Mouse (Mus musculus) gastrocnemius, postnatal 25 days (tissue): ENCODE results near the gene Fam118b. TPM values are rescaled to one million over a fixed set of nuclear protein-coding genes. Genes with fewer than 3 reads are reported as not detected.
A peak's percentile ranks its signal among the peaks of the same experiment; 100 is the strongest.

Experiments used
- DNase-seq: peaks from one replicate; pipeline ENCODE4 v3.0.0; 2022
- total RNA-seq, 2 experiments: library from RNA; stranded (reverse); gene quantifications; 1 replicate in 1 of 2; 2 replicates in 1 of 2; pipeline ENCODE4 v1.2.3; 2021

The Fam118b gene
- total RNA-seq, 2 experiments from 2014 or later, result 15.9 to 21.7 TPM

DNA sequence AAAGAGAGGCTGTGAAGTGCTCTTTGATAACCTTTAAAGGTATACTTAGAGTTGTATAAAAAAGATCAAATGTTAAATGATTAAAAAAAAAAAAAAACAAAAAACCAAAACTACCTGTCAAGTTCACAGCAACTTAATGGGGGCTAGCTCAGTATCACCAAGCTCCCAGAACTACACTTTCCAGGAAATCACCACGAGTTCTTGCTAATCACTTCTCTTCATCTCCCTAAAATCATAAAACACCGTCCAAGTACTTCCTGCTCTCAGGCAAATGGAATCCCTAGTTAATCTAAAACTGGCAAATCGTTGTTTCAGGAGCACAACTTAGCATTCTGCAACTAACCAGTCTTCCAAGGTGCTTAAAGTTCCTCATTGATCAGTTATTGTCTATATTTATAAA lies 3.1 kb downstream of the Fam118b start:
- DNase-seq, result no peak

DNA sequence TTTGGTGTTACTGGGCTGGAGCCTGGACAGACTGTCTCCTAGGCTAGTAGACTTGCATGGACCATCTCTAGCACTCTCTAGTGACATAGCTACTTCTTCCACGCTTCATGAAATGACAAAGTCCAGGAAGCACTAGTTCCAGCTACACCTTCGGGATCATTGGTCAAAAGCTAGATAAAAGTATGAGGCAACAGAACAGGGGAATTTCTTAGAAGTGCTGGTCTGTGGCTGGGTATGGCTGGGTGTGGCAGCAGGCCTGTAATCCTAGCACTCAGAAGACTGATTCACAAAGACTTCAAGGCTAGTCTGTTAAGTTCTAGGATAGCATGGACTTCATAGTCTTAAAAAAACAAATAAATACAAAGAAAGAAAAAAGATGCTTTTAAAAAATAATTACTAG lies 4.2 kb downstream of the Fam118b start:
- DNase-seq, result no peak

DNA sequence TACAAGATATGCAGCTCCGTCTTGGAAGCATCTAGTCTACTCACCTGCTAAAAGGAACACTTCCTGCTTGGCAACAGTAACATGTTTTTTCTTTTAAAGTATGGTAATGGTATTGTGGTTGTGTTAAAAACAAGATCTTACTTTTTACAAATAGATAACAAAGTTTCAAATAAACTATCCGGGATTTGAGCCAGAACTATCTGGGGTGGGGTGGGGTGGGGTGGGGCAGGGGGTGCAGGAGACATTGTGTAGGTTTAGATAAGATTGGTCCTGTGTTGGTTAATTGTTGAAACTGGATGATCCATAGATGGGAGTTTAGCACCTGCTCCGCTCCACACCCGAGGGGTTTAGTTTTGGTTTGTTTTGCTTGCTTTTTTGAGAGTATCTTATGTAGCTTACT lies 5.2 kb downstream of the Fam118b start:
- DNase-seq, result no peak

DNA sequence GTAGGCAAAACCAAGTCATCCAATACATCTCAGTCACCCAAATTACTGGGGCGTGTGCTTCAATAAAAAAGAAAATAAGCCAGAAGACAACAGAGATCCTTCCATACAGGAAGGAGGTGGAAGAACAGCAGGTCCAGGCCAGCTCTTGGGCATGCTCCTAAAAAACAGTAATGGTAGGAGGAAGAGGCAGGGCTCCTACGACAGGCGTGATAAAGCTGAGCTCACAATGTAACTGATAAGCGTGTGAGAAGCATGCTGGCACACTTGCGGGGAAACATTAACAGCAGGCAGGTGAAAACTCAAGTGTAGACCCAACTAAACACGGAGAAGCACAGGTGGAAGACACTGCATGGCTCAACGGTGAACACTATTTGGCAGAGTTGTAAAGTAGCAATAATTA lies 10.2 kb downstream of the Fam118b start:
- DNase-seq, result no peak

DNA sequence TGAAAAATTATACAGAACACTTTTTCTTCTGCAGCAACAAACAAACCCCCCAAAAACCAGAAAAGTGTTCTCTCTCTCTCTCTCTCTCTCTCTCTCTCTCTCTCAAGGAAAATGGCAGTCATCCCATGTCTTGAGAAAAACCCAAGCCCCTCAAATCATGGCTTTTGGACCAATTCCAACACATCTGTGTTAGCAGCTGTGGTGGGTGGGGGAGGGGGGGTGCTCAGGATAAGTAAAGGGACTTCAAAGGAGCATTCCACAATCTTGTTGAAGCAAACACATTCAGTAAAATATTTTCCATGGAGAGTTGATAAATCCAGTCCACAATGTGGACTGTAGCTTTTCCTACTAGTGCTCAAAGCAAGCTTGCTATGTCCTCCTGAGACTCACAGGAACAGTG lies 18.1 kb downstream of the Fam118b start:
- DNase-seq, result no peak

DNA sequence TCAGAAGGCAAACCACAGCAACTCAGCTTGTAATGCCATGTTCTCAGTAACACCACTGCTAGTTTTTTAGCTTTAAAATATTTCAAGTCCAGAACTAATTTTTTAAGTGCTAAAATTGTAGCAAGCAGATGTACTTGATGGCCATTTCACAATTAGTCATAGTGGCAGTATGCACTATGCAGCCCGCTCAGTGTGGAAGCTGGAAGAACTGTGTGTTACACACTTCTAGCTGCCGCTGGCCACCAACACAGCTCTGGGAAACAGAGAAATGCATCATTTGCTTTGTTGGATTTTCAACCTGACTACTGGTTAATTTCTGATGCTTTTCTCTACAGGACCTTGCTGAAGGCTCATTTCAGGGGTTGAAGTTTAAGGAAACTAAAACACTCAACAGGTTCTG lies 20.2 kb downstream of the Fam118b start:
- DNase-seq, result no peak

DNA sequence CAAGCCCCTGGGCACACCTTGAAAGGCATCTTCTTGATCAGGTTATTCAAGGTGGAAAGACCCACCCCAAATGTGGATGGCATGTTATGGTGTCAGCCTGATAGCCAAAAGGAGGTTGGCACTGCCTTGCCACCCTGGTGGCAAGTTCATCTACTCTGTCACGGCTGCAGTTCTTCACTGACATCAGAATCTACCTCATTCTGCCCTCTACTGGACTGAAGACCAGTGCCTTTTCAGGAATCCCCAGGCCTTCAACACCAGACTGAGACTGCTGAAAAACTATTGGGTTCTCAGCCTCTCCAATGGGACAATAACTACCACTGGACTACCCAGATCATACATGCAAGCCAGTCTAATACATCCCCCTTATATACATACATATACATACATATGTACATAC lies 27.9 kb downstream of the Fam118b start:
- no peak for DNase-seq

DNA sequence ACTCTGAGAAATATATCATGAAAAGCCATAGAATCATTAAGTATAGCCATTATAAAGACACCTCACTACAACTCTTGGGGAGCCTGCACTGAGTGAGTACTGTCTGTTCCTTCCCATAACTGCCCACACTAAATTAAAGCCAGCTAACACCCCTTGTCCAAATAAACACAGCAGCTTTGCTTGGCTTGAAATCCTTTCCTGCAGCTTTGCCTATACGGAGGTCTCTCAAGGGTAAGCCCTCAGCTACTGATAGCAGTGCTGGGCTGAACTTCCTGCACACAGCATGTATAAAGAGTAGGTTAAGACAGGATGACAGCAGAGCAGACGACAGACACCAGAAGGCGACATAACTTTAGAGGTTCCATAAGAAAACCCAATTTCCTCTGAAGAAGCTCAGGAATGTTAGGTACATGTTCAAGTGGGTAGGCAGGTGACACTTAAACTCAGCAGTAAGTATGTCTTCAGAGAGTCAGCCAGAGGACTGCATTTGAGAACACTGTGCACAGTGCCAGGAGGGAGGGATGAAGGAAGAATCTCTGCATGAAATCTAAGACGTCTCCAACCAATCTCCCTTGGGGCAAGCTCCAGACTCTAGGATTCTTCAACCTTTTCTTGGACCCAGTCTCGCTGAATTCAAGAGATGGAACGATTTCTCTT lies 28.6 kb downstream of the Fam118b start:
- peak; percentile 22 for DNase-seq

DNA sequence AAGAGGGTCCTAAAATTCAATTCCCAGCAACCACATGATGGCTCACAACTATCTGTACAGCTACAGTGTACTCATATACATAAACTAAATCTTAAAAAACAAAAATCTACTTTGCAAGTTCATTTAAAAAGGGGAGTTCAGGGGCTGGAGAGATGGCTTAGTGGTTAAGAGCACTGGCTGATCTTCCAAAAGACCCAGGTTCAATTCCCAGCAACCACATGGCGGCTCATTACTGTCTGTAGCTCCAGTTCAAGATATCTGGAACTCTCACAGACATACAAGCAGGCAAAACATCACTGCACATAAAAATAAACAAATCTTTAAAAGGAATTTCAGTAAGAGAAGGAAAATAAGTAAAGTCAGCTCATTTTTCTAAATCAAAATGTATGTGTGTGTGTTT lies 29.2 kb downstream of the Fam118b start:
- no peak for DNase-seq

DNA sequence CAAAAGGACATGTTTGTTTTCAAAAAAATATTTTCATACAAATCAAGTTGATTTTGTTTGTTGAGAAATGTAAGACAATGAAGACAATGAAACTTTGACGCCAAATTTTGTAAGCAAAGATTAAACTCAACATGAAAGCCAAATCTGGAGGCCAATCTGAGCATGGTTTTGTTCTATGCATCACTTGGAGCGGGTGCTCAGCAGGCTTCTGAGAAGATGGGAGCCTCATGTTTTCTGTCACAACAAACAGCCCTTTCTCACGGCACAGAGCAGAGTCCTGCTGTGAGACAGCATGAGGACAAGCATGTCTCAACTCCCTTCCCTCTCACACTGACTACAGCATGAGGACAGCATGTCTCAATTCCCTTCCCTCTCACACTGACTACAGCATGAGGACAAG lies 31.6 kb downstream of the Fam118b start:
- no peak for DNase-seq

DNA sequence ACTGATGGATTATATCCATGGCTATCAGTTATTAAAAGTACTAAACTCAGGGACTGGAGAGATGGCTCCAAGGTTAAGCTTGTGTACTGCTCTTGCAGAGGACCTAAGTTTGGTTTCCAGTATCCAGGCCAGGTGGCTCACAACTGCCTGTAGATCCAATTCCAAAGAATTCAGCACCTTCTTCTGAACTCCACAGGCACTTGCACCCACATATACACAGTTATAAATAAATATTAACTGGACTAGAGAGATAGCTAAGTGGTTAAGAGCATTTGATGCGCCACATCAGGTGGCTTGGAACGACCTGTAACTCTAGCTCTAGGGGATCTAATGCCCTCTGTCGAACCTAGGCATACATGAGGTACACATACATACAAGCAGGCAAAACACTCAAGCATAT lies 38.9 kb downstream of the Fam118b start:
- DNase-seq, result peak; percentile 57

DNA sequence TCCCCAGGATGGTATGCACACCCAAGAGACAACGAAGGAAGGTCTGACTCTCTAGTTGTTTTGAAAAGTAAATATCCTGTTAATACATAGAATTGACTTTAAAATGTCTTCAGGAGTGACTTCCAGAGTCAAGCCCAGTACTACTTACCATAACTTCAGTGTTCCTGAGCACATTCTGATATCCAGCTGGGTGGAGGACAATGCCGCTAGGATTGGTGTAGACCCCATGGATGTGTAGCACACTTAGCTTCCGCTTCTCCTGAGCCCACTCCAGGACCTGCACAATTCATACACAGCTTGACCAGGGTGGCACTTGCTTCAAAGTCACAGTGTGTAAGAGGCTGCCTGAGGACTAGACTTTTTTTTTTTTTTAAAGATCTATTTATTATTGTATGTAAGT lies 44.1 kb downstream of the Fam118b start:
- no peak for DNase-seq

DNA sequence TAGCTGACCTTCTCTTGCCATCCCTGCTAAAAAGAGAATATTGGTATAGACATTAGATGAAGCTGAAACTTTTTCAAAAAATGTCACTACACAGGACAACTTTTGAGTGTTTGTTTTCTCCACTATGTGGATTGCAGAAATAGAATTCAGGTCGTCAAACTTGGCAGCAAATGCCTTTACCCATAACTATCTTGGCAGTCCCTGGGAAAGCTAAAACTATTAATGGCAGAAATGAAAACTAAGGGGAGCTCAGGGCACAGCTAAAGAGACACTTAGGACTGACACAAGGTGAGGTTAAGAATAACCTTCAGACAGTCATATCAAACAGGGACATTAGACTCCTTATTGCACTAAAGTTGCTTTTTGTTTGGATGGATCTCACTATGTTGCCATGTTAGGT lies 49.6 kb downstream of the Fam118b start:
- no peak for DNase-seq

DNA sequence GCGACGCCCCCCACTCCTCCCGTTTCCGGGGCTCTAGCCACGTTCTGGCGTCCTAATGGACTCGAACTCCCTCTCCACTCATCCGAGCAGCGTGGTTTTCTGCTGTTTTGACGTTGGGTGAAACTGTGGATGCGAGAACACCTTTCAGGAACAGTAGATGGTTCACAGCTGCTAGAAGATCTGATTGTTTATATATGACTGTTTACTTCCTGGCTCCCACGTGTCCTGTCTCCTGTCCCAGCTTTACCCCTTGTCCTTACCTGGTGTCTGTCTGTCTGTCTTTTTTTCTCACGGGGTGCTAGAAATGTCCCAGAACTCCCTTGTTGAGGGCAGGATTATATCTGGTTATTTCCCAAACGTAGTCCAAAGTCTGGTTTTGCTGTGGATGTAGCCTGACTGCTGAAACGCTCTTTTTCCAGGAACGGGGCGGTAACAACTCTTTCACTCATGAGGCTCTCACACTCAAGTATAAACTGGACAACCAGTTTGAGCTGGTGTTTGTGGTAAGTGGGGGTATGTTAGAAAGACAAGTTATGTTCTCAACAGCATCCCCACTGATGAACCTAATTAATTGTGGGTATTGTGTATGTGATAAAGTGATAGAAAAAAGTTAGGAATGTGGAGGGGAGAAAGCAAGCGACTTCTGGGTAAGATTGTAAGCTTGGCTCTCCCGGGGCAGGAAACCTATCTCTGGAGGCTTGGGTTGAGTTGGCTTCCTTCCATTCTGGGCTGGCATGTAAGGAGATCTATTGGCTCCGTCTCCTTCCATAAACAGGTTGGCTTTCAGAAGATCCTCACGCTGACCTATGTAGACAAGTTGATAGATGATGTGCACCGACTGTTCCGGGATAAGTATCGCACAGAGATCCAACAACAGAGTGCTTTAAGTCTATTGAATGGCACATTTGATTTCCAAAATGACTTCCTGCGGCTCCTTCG lies 55.8 kb downstream of the Fam118b start:
- peak; percentile 55 for DNase-seq

DNA sequence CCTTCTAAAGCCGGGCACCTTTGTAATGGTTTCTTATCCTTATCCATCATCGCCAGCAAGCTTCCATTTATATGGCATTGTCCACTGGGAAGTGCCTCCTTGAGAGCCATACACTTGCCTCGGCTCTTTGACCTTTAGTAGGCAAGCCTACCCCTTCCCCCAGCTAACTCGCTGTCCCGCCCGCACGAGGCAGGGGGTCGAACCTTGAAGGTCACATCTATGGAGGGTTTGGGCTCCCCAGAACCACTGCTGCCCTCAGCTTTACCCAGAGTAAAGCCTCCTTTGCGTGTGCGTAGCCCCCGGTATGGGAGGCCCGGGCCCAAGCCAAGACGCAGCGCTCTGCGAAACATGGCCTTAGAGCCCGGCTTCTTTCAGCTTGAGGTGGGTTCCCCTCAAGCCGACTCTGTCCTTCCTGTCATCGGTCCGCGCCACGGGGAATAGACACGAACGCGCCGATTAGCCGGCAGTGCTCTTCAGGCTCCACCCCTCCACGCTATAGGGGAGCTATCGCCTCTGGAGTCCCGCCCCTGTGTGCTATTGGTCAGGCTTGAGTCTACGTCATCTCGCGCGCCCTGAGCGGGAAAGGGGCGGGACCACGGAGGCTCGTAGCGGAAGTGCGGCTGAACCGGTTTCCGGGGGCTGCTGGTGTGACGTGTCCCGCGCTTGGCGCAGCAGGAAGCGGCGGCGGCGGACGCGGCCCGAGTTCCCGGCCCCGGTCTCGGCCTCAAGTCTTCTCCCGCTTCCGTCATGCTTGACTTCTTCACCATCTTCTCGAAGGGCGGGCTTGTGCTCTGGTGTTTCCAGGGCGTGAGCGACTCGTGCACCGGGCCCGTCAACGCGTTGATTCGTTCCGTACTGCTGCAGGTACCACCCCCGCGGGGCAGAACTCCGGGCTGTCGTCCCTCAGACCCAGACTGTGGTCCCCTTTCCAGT lies 56.8 kb downstream of the Fam118b start, which contains the start of gene Foxred1:
Gene Foxred1 (minus strand): TSS at position 514 of the 933 bp plus-strand sequence.
- DNase-seq, result peak; percentile 99

DNA sequence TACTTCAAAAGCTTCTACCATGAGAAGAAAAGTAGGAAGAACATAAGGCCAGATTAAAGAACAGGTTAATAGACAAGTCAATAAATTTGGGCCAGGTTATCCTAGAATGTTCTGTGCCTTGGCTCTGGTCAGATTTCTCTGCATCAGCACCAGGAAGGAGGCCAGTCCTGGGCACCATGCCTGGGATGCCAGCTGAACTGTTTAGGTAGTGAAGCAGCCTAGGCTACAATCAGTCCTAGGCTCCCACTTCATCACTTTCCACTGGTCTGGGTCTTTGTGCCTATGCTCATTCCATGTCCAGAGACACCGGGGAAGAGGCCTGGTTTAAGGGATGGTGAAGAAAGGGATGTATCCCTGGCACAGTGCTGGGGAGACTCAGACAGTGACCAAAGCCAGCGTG lies 63.2 kb downstream of the Fam118b start:
- DNase-seq, result peak; percentile 79

DNA sequence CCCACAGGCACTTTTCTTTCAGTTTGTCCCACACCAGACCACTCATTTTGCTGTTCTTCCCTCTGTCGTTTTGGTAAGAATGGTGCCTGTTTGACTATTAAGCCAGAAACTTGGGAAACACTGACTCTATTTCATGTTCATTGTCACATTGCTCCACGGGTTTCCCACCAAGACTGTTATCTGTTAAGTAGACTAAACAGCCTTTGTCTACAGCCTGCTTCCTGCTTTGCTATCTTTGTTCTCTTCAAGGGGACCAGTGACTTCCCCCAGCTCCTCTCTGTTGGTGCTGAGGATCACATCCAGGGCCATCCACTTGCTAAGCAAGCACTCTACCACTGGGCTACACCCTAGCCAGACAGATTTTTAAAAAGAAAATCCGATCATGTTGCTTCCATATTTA lies 64.1 kb downstream of the Fam118b start:
- no peak for DNase-seq

DNA sequence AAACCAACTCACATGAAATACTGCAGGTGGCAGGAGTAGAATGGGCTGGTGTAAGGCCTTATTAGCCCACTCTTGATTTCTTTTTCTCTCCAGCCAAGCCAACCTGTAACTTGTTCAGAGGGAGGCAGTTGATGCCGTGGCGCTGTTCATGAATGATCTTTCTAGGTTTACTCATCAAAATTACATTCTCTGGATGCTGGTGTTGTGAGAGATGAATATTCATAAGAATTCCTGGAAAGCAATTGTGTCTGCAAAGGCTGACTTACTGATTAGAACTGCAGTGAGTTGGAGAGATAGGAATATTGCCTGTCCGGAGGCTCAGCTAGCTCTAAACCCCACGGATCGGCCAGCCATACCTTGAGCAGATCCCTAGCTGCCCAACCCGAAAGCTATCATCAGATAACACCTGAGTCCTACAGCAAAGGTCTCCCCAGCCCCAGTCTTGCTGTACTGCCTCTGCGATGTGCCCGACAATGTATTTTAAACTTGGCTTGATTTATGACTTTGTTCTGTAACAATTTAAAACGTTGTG lies 67.0 kb downstream of the Fam118b start:
- no peak for DNase-seq

DNA sequence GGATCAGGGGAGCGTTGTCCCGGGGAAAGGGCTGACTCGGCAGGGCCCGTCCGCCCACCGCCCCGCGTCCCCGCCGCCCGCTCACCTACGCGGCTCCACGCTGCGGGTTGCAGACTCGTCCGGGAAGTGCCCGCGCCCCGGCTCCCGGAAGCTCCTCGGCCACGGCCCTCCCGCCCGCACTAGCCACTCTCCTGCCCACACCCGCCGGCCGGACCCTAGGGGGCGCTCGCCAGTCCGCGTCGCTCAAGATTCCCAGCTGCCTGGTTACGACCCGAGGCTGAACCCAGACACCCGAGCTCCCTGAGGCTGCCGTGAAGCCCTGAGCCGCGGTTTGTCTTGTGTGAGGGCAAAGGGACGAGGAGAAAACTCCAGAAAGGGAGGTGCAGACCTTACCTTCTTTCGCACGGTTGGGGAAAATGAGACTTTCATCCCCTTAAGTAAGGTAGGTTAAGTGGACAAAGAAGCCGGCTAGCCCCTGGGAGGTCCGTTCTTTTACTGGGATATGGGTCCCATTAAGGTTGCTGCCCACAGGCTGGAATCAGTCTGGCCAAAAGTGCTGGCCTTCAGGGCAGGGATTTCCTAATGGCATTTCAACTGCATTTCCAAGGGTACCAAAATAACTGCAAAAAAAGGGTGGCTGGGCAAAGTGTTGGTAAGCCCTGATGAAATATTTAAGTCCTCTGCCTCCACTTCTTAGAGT lies 67.7 kb downstream of the Fam118b start, which contains the start of the genes Srpr and Tirap:
Gene Srpr (plus strand): TSS at position 404 of the 700 bp plus-strand sequence.
Gene Tirap (minus strand): TSS at position 520 of the 700 bp plus-strand sequence.
- DNase-seq, result peak; percentile 91

DNA sequence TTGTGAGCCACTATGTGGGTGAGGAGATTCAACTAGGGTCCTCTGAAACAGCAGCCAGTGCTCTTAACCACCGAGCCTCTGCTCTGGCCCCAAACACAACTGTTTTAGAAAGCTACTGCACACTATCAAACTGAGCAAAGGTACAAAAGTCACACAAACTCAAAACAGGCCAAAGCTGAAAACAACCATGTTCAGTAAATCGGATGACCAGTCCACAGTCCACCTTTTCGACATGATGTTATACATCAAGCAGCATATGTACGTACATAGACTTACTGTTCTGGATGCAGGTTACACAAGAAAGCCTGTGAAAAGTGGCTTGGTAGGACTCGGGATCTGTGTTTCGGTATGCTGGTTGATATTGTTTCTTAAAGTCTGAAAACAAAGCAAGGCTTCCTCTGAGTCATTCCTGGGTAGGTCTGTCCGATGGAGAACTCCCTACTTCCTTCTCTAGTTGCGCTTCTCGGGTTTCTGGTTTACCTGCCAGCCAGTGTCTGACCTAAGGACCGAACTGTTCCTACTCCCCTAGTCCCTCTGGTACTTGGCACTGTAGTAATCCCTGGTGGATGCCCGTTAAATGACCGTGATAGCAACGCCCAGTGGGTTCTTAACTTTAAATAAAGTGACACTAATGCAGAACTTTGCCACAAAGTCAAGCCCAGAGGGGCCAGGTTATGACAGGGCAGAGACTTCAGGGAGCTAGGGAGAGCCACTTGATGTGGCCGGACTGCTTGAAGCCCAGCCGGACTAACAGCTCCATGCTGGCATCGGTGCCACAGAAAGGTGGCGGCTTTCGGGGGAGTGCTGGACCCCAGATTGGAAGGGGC lies 68.4 kb downstream of the Fam118b start:
- no peak for DNase-seq
